Mouse (Mus musculus): ENCODE measurements around the gene Zfp91.
"Not testable (repeated sequence)": the region's sequence is repeated elsewhere in the genome, so short reads cannot be mapped to it uniquely, and the experiment has no call there.

Zfp91 gene

GRCm38 (mm10) chr19:12794056-12795044 is 1.6 kb downstream of the Zfp91 start:
- peak; percentile 87 for DNase-seq (ENCODE audit: low read depth, low spot score)

DNA sequence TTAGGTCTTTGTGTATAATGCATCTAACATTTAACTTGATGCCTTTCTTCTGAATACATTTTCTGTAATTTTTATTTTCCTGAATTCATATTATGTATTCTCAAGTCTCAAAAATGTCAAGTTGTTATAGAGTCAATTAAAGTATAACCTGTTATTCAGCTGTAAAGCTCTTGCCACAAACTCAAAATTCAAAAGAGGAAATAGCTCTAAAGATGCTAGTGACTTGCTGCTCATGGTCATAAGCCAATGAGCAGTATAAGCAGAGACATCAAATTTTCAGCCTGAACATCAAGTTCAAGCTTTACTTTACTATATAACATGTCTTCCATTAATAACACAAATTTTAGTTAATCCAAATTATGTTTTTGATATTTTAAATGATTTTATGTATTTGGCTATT is 3.6 kb downstream of the Zfp91 start:
- DNase-seq (ENCODE audit: low read depth, low spot score) = no peak

DNA sequence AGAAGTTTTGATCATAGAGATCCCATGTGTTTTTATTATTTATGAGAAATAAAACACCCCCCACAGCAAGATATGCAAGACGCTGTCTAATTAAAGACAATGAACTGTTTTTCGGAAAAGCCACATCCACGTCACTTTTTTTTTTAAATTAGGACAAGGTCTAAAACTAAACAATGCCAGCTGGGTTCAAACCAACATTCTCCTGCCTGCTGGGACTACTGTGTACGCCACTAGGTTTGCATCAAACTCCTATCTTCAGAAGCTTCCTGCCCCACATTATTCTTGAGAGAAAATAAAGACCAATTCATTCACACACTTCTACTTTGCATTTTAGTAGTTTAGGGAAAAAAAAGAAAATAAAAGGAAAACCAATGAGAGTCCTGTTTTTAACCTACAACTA is 8.2 kb downstream of the Zfp91 start:
- no peak for DNase-seq (ENCODE audit: low read depth, low spot score)

GRCm38 (mm10) chr19:12786803-12787395 is 9.0 kb downstream of the Zfp91 start:
- no peak for DNase-seq (ENCODE audit: low read depth, low spot score)

DNA sequence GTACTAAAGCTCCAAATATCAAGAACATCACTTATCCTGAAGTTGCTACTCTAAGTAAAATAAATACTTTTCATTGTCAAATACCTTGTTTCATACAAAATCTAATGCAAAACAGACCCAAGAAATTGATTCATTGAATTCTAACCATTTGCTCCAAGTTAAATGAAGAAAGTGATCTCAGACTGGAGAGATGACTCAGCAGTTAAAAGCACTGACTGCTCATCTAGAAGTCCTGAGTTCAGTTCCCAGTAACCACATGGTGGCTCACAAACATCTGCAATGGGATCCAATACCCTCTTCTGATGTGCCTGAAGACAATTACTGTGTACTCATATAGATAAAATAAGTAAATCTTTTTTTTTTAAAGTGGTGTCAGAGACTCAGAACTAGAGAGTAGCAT is 15.5 kb downstream of the Zfp91 start:
- DNase-seq (ENCODE audit: low read depth, low spot score) = no peak

- DNase-seq (ENCODE audit: low read depth, low spot score) = no peak
Observed at GRCm38 (mm10) chr19:12770888-12771287, 25.0 kb downstream of the Zfp91 start.

GRCm38 (mm10) chr19:12765308-12765707 is 30.6 kb downstream of the Zfp91 start, which contains the start of gene Cntf:
Cntf (minus strand) TSS chr19:12765632.
- no peak for DNase-seq (ENCODE audit: low read depth, low spot score)

- DNase-seq (ENCODE audit: low read depth, low spot score) = no peak
Observed at GRCm38 (mm10) chr19:12762212-12763130, 33.5 kb downstream of the Zfp91 start.

GRCm38 (mm10) chr19:12759656-12760055 is 36.3 kb downstream of the Zfp91 start:
- no peak for DNase-seq (ENCODE audit: low read depth, low spot score)

DNA sequence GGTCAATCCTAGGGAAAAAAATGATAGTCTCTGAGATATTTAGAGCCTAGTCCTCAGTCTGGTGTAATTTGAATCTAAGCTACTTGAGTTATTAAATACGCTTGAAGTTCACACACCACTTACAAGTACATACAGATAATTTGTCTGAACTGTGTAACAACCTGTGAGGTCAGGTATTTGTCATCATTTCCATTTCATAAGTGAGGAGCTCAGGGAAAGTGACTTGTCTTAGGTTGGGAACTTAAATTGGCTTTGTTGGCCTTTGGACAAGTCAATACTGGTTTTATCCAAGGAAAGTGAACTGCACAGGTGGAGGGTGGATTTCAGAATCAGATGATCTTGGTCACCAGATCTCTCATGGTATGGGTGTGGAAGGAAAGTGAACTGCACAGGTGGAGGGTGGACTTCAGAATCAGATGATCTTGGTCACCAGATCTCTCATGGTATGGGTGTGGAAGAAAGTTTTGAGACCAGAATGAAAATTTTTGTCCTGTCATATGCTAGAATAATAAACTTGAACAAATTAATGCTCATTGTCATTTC is 36.9 kb downstream of the Zfp91 start:
- no peak for DNase-seq (ENCODE audit: low read depth, low spot score)

DNA sequence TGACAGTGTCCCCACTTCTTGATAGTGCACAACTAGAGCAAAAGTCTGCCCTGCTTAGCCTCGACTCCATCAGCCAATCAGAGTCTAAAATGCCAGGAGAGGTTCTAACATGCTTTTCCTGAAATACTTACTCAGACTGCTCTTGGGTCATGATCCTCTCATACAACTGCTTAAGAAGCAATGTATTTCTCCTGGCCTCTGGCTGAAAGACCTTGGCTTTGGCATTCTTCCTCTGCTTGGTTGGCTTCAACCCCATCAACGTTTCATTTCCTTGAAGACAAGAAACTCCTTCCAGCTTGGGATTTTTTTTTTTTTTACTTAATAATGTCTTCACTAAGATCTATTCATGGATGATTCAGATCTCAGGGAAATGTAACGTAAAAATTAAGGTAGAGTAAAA is 39.6 kb downstream of the Zfp91 start:
- DNase-seq (ENCODE audit: low read depth, low spot score) = no peak

DNA sequence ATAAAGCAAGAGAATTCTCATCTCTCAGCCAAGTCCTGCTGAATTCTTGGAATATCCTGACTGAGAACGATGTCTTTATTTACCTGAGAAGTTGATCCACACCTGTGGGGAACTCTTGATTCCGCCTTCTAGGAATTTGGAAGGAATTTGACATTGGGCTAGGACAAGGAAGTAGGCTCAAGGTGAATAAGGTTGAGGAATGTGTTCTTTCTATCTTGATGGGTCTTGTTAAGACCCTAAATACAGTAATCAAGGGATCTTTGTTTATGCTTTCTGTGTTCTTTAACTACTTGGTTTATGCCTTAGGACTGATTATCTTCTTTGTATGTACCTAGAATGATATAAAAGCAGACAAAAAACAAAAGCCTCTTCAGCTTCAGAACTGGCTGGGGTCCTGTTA is 64.0 kb downstream of the Zfp91 start:
- DNase-seq (ENCODE audit: low read depth, low spot score) = peak; percentile 73

GRCm38 (mm10) chr19:12731036-12731435 is 64.9 kb downstream of the Zfp91 start:
- peak; percentile 76 for DNase-seq (ENCODE audit: low read depth, low spot score)

GRCm38 (mm10) chr19:12725851-12726250 is 70.1 kb downstream of the Zfp91 start:
- no peak for DNase-seq (ENCODE audit: low read depth, low spot score)

DNA sequence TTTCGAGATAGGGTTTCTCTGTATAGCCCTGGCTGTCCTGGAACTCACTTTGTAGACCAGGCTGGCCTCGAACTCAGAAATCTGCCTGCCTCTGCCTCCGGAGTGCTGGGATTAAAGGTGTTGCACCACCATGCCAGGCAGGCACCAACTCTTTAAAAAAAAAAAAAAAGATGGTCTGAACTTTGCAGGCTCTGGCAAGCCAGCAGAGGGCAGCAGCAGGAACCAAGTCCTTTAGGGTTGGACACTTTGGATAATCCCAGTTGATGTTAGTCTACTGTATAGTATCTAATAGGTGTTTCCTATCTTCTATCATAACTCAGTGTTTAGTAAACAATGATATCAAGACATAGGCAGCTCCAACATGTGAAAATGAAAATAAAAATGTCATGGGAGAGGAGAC is 73.6 kb downstream of the Zfp91 start:
- peak; percentile 32 for DNase-seq (ENCODE audit: low read depth, low spot score)

- not testable (repeated sequence) for DNase-seq (ENCODE audit: low read depth, low spot score)
Observed at GRCm38 (mm10) chr19:12721596-12721995, 74.3 kb downstream of the Zfp91 start.

DNA sequence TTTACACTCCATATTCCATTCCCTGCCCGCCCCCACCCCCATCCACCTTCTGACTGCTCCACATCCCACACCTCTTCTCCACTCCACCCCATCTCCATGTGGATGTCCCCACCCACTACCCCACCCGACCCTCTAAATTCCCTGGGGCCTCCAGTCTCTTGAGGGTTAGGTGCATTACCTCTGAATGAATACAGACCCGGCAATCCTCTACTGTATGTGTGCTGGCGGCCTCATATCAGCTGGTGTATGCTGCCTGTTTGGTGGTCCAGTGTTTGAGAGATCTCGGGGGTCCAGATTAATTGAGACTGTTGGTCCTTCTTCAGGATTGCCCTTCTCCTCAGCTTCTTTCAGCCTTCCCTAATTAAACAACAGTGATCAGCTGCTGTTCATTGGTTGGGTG is 75.0 kb downstream of the Zfp91 start:
- DNase-seq (ENCODE audit: low read depth, low spot score) = not testable (repeated sequence)

- no peak for DNase-seq (ENCODE audit: low read depth, low spot score)
Observed at GRCm38 (mm10) chr19:12720463-12720862, 75.5 kb downstream of the Zfp91 start.

GRCm38 (mm10) chr19:12719189-12719588 is 76.7 kb downstream of the Zfp91 start:
- DNase-seq (ENCODE audit: low read depth, low spot score) = no peak

All from ES-CJ7 (cell line).